Mouse (Mus musculus) R1 (cell line): ENCODE measurements around the gene Bcor.

Experiments used
- DNase-seq: peaks from one replicate; pipeline ENCODE4 v3.0.0-alpha.2; 2018; ENCODE audit warnings: low read depth, low spot score

Bcor gene

DNA sequence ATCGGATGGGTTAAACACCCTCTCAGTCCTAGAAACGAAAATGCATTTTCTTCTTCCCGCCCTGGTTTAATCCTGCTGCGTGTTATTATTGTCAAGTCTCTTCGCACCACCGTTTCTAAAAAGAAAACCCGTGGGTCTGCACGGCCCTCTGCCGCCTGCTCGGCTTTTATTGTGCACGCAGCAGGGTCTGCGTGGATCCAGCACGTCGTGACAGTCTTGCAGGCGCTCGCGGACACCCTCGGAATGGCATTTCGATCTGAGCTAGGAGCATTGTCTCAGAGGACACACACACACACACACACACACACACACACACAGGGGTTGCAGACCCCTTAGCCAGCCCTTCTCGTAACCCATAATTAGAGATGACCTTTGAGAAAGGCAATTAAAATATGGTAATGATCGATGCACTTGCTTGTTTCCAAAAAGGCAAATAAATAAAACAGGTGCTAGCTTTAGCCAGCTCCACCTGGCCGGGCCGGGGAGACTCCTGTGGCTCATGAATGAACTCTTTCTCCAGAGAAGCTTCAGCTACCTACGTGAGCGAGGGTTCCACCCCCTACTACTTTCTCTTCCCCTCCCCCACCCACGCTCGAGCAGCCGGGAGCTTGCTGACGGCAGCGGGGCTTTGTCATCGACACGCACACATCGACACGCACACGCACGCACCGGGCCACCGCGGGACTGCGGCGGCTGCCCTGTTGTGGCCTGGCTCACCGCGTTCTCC, 8.7 kb downstream of the Bcor start:
- peak; percentile 63 for DNase-seq

DNA sequence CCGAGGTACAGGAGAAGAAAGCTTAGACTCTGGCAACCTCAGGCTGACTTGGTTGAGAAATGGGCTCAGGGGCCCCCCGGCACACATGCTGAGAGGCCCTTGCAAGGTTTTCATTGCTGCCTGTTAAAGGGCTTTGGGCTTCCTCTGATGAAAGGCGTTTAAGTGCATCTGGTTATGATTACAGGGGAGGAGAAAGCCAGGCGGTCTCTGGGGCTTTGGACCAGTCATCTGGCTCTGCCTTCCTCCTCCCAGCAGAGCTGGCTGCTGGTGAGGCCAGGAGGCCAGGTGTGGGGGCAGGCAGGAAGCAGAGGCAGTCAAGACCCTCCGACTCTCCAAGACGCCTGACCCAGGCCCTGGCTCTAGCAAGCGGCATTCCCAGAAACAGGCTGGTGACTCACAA, 9.7 kb downstream of the Bcor start:
- DNase-seq = no peak

DNA sequence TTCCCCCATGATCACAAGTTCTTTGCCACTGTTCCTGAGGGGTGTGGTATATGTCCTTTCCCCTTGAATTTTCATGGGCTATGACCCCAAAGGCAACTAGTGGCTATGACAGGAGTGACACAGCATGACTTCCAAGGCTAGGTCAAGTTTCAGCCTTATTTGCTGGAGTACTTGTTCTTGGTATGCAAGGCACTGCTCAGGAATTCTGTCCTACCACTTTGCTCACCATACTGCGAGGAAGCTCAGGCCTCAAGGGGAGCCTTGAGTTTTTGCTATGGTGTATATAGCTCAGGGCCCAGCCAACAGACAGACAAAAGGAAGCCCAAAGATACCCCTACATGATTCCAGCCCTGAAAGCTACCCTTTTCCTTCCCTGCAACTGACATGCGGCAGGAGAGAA, 13.9 kb downstream of the Bcor start:
- DNase-seq = peak; percentile 25

DNA sequence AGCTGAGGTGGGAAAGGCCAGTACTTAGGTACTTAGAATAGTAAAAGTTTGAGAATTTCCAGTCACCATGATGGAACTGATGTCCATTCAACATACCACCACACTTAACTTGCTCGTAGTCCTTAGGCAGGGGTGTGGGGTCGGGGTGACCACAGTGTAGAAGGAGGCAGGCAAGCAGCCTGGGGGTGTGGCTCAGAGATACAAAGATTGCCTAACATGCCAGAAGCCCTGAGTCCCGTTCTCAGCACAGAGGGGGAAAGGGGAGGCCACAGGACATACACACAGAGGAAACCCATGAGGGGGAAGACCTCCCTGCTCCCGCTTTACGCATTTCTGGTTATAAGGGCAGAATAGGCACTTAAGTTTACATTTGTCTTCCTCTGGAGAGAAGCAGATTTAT, 17.3 kb downstream of the Bcor start:
- DNase-seq = no peak

DNA sequence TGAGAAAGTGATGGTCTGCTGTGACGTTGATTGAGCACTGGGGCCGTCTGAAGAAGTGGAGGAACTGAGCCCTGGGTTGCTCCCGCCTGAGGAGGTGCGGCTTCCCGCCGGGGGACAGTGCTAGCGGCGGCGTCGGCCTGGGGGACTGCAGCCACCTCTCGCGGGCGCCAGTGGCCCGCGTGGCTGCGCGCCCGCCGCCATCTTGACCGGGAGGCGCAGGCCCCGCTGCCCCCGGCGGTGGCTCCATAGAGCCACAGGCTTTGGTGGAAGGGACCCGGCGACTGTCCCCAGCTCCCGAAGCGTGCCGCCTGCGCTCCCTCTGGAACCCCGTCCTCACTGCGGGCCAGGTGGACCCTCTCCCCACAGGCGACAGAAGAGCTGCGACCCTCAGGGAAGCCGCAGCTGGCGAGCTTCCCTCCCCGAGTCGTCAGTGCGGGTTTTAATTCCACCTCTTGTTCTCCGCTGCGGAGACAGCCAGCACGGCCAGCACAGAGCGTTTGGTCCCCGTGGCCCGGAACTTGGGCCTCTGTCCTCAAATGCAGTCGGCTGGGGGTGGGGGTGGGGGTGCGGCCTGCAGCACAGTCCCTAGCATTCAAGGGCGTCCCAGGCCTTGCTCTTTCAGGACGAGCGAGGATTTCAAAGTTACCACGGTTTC, 19.9 kb downstream of the Bcor start:
- DNase-seq = peak; percentile 38

DNA sequence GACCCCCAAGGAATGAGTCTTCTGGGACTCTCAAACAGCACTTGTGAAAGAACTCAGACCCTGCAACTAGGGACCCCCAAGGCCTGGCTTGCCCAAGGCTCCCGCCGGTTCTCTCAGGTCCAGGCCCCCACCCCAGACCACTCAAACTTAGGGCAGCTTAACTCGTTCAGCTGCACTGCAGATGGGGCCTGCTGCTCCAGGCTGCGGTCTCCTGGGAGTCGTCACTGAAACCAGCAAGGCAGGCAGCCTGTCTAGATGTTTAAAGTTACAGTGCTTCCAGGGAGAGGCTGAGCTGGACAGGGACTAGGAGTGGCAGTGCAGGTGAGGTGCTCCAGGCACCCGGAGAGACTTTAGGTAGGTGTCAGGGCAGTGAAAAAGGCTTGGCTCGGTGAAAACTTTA, 21.9 kb downstream of the Bcor start:
- no peak for DNase-seq

DNA sequence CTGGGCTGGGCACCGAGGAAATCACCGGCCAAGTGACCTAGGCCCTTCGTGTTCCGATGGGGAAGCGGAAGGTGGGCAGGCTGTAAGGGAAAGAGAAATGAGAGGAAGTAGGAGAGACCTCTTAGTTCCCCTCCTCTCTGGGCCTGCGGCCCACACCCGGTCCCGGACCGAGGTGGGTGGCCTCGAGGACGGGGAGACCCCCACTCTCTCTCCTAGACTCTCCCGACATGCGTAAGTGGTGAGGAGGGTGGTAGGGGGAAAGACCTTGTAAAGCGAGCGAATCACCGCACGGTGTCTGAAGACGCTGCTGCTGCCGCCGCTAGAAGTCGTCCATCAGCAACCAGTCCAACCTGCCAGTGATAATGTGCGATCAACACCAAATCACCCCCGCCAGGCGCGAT, 23.0 kb downstream of the Bcor start:
- DNase-seq = peak; percentile 19

DNA sequence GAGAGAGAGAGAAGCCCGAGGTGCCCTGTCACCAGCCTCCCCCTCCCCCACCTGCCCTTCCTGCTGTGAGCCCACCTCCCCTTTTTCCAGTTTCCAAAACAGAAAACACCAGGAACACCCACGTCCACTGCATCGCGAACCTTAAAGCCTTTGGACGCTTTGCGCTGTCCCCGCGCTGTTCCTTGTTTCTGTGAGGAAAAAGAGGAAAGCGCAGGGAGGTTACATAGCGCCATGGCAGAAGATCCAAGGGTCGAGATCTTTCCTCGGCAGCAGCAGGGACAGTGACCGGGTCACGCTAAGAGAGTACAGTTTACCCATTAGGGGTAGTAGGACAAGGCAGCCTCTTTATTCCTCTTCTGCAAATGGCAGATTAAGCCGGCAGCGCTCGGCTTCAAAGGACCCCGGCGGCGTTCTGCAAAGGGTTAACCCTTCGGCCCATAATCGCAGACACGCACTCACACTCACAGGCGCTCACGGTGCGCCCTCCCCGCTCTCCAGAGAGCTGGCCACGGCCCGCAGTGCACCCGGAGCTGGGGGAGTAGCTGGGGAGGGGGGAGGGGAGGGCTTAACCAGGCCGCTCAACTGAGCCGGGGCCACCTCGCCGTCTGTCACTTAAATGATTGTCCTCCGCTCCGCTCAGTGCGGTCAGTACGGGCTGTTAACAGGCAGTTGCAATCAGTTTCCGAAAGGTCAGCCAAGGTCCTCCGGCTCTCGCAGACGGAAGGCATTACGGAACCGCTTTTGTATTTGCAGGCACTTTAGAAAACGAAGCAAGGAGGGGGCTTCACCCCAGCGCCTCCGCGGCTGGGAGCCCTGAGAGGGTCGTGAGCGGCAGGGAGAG, 23.7 kb downstream of the Bcor start:
- peak; percentile 19 for DNase-seq

DNA sequence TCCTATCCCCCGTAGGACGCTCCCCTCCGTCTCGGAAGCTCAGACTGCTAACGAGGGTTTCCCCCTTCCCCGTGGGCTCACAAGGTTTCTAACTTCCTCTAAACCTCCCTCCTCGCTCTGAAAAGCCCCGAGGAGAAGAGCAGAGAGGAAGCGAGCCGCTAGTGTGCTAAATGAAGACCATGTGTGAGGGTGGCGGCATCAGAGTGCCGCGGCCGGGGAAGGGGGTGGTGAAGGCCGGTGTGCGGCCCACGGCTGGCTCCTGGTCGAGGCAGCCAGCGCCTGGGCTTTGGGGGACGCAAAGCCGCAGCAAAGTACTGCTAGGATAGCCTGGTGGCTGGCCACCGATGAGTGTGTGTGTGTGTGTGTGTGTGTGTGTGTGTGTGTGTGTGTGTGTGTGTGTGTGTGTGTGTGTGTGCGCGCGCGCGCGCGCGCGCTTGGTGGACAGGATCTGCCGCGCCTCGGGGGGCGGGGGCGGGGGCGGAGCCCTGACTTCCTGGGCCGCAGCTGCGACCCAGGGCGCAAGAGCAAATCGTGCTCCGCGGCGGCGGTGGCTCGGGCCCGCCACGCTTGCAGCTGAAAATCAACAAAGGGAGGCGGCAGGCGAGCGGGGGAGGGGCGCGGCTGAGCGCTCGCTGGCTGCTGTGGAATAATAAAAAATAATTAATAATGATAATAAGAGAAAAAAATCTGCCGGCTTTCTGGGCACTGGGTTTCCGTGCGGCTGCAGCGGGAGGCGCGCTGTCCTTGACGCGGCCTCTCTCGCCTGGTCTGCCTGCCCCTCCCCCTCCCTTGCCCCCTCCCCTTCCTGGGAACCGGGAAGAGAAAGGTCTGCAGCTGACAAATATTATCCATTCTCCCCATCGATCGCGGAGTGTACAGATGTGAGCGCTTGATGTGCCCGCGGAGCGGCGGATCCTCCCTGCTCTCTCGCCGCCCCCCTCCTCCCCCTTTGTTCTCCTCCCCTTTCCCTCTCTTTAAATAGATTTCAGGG, 24.7 kb downstream of the Bcor start:
- DNase-seq = peak; percentile 47

DNA sequence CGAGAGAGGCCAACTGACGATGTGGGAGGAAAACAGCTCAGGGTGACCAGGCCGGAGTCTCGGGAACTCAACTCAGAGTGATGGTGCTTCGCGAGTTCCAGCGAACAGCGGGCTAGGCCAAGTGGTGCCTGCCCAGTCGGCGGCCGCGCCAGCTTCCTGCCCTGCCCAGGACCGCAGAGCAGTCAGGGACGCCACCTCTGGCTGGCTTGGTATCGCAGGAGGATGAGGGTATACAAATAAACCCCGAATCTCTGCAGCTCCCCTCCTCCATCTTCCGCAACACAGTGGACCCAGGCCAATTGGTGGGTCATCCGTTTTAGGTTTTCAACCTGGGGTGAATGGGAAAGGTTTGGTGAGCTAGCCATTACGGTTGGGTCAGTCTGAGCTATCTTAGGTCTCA, 25.6 kb downstream of the Bcor start:
- DNase-seq = peak; percentile 44

DNA sequence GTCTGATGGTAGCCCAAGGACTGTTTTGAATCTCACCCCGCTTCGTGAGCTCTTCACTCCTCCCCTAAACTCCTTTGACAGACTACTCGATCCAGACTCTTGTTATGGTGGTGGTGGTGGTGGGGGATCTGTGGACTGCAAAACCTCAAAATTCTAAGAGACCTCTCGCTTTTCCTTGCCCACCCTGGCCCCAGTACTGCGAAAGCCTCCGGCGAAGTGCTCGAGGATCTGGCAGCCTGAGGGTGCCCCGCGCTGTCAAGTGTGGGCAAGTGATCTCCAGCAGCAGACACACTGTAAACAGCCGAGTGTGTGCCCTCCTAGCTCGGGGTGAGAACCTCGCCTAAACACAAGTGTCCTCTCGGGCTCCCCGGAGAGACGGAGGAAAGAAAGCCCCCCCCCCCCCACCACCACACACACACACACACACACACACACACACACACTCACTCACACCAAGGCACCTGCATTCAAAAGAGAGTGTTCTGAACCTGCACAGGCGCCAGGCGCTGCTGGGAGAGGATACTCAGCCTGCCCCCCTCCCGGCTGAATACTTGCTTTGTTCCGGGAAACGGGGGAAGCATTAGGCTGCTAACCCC, 26.2 kb downstream of the Bcor start:
- DNase-seq = no peak

DNA sequence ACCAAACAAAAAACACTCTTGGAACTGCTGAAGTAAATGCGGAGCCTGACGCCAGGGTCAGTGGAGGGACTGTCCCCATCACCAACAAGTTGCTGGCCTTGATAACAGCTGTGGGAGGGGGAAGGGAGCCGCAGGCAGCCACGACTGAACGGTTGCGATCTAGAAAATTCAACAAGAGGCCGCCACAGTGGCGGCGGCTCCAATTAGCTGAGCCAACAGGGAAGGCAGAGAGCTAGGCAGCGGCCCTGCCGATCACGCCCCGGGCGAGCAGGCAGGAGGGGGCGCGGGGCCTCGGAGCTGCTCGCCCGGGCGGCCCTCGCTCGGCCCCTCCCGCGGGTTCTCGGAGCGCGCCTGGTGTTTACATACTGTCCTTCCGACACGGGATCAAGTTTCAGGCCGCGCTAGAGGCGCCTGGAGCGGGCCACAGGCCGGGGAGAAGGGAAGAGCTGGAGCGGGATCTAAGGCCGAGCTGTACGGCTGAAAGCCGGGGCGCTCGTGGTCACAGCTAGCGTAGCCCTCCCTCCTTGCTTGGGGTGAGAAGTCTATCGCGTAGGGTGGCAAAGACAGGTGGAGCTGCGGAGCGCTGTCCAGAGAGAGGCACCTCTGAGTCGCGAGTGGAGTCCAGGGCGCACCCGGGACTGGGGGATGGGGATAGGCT, 26.8 kb downstream of the Bcor start:
- peak; percentile 50 for DNase-seq

DNA sequence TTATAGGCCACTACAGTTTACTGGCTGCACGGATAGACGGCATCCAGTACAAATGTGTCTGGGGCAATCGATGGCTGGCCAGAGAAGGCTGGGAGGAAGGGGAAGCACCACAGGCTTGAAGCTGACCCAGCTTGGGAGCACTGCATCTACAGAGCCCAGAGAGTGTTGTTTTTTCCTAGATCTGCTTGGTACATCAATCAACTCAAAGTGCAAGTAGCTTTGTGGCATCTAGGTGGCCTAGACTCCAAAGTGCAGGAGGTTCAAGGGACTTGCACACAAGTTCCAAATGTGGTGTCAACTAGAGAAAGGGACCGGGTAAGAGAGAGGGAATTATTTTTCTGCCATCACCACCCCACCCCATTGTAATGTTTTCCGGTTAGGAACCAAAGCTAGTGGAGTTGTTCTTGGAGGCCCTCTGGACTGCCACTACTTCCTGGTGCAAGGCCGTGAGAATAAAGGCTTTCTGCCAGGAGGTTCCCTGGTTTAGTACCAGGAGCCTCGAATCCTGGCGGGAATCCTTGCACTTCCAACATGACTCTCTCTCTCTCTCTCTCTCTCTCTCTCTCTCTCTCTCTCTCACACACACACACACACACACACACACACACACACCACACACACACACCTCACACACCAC, 27.5 kb downstream of the Bcor start:
- no peak for DNase-seq

DNA sequence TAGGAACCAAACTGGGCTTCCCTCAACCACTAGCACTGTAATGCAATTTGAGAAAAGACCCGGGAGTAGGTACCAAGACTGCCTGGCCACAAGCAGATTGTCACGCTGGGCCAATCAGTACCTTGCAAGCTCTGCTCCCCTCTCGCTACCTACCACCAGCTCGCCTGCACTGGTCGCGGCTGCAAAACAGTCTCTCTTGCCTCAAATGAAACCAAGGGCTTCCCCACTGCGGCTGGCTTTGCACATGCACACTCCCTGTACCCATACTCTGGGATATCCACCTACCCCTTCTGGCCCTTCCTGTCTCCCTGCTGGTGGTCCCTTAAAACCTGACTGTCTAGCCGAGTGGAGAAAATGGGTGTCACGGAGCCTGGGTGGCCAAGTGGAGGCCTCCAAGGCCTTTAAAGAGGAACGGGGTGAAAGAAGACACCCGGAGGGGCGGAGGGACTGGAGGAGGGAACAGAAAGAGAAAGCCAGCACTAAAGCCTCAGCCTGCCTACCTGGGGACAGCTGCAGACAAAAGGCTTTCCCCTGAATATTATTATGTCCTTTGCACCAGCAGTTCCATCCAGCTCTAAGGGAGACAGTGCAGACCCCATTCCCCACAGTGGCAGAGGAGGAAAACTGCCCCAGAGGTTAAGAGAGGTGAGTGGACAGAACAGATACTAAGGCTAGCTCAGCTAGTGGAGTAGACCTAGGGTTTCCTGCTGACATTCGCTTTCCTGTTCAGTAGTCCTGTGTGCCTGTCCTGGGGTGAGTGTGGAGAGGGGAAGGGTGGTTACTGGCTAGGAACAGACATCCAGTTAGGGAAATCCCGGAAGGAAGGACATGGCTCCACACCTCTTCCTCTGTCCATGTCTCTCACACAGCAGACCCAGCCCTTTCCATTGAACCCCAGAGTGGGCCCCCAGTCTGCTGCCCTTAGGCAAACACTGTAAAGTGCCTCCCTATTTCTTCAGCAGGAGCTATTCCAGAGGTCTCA, 30.0 kb downstream of the Bcor start:
- DNase-seq = no peak

DNA sequence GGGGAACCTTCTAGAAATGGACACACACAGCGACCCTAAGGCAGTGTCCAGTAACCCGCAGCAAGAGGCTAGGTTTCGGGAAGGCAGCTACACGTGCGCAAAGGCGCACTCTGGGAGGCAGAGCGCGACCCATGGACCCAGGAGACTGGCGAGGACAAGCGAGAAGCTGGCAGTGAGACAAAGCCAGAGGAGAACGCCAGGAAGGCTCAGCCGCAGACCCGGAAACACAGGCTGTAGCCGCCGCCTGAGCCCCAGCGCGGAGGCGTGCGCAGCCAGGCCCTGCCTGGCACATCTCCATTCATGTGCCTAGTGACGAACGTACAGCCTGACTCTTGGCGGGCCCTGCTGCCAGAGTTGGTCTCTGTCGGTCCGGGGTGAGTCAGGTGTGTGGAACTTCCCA, 30.9 kb downstream of the Bcor start:
- peak; percentile 9 for DNase-seq

DNA sequence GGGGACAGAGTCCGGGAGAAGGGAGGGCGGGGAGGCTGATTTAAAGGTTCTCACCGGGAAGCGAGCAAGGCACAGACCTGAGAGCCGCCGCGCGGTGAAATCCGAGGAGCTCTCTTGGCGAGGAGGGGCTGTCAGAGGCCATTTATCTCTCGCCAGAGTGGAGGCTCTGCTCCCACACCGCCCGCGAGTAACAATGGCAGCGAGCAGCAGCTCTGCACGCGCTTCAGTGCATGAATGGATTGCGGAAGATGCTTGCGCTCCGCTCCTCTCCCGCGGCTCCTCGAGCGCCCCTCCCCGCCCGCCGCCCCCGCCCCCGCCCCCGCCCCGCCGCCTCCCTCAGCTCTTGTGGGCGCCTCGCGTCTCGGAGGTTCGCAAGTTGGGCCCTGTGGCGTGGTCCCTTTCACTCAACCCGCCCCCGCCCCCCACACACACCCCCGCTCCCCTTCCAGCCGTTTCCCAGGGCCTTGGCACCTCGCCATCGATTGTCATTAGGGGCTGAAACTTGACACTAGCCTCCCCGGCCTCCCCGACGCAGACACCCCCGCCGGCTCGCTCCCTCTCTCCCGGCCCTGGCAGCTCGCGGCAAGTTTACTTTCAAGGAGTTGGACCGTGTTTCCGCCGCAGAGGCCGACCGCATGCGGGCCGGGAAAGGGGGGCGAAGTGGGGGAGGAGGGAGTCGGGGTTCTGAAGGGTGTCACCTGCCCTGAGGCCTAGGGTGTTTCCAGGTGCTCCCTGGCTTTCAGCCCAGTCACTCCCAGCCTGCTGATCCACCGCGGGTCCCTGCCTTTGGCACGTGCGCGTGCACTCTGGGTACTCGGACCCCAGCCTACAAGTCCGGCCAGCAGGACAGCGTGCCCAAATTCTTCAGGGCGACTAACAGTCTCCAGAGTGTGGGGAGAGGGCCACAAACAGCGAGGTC, 31.7 kb downstream of the Bcor start:
- DNase-seq = peak; percentile 52

DNA sequence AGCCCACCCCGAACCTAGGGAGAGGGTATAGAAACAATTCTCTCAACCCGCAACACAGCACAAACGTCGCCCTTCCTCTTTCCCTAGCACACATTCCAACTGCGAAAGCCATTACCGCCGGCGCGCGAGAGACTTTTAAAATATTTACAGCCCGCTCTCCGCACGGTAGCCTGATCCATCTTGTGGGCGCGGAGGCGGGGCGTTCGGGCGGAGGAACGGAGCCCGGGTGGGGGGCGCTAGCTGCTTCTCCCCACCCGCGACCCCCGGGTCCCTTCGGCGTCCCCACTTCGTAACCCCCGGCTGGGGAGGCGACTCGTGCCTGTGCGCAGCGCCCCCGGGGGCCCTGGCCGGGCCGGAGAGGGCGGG, 32.4 kb downstream of the Bcor start:
- peak; percentile 19 for DNase-seq
